Mouse (Mus musculus) heart, postnatal 36 days (tissue): ENCODE results near the gene Myo5a. TPM values are rescaled to one million over a fixed set of nuclear protein-coding genes. Genes with fewer than 3 reads are reported as not detected.

ENCODE experiments used
- DNase-seq, 2 experiments: peaks; one replicate each; pipeline ENCODE4 v3.0.0; 2021 to 2022
- intact Hi-C: fragments of 180-260 bp; cut with DNase I; formaldehyde crosslinking; loops from one replicate; pipeline ENCODE4 v1.15.1; 2025
- total RNA-seq, 2 experiments: library from RNA; stranded (reverse); gene quantifications; 2 replicates each; pipeline ENCODE4 v1.2.3; 2021

Myo5a gene
- total RNA-seq, 2 experiments from 2014 or later = 10.7 to 12.2 TPM

DNA sequence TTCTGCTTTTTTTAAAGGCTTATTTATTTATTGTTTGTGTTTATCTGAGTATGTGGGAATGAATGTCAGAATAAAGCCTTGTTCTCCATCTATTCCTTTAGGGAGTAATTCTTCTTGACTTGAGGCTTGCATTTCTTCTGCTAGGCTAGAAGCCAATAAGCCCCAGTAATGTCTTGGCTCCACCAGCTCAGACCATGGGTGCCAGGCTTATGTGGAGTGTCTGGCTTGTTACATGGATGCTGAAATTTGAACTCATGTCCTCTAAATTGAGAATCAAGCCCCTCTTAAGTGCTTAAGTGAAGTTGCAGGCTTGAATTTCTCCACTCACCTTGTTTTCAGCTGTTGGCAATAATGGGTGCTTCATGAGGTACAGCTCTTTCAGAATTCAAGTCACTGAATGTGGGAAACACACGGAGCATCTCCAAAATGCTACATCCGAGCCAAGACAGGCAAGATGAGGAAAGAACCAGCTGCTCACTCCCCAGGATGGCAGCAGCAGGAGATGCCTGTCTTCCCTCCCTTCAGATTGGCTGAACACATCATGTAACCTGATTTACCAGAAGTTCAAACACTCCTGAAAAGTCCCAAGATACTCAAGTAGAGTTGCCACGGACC, 116.9 kb downstream of the Myo5a start:
- intact Hi-C loops = no loop called here
- no peak for DNase-seq

DNA sequence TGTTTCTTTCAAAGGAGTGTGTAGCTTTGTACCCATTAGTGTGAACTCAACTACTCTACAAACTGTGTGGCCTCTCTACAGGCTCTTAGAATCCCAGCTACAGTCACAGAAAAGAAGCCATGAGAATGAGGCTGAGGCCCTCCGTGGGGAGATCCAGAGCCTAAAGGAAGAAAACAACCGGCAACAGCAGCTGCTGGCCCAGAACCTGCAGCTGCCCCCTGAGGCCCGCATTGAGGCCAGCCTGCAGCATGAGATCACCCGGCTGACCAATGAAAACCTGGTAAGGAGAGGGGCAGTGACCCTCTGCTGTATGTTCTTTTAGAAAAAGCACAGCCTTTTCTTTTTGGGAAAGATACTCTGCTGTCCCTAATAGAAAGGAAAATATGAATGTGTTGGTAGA, 123.0 kb downstream of the Myo5a start:
- intact Hi-C loops = no loop called here
- peak in 1 of 2 experiments; percentile 2 for DNase-seq

DNA sequence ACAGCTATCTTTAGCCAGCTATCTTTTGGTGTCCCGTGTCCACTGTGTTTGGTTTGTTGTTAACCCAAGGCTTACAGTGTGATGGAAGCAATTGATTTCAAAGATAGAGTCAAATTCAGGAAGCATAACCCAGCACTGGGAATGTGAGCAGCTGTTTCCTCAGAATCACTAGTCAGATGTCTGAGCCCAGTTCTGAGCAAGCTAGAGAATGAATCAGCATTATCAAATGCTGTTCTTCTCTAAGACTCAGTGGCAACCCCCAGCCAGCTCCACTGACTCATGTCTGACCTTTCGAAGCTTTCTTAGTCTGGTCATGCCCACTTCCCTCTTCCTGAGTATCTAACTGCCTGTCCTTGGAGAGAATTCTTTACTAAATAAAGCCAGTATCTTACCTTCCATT, 125.5 kb downstream of the Myo5a start:
- DNase-seq = peak in 1 of 2 experiments; percentile 7
- intact Hi-C loops = loop anchor here (5.0 kb wide), 1 partner anchor 144 kb away; no protein-coding TSS in a partner anchor

DNA sequence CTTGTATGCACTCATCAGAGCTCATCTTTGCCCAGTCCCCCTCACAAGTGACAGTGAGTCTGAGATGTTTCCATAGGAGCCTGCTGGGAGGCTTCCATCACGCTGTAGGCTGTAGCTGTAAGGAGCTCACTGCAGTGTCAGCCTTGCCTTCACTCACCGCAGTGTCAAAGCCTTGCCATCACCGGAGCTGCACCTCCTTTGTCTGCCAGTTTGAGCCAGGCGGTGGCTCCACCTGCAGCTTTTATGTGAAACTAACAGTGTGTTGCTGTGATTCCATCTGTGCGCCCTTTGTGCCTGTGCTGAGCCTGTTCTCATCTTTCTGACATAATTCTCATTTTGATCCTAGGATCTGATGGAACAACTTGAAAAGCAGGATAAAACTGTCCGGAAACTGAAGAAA, 126.5 kb downstream of the Myo5a start:
- no peak for DNase-seq
- intact Hi-C loops = loop anchor here (5.0 kb wide), 1 partner anchor 145 kb away; no protein-coding TSS in a partner anchor

DNA sequence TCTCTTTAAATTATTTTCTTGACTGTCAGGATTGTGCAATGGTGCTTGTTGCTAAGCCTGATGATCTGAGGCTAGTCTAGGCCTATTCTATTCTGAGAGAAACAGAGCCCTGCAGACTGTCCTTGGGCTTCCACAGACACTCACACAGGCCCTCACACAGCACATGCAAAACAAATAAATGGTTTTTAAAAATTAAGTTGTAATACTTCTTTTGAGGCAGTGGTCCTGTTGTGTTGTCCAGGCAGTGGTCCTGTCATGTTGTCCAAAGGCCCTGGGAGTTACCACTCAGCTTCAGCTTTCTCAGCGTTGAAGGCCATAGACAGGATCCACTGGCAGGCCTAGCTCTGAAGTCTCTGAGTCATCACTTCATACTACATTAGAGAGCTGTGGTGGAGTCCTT, 130.7 kb downstream of the Myo5a start:
- no peak for DNase-seq
- intact Hi-C loops = no loop called here

DNA sequence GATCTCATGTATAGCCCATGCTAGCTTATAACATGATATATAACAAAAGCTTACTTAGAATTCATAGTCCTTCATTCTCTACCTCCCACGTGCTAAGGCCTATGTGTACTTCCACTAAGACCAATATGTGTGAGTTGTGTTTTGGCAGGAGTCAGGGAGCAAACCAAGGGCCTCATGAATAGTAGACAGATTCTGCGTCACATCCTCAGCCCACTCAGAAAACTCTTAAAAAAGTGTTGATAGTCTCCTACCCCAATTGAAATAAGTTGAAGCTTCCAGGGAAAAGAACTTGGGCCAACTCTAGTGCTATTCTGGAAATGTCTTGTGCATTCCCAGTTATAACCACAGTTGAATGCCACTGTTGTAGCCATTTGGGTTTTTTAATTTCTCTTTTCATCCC, 131.2 kb downstream of the Myo5a start:
- DNase-seq = no peak
- intact Hi-C loops = no loop called here

DNA sequence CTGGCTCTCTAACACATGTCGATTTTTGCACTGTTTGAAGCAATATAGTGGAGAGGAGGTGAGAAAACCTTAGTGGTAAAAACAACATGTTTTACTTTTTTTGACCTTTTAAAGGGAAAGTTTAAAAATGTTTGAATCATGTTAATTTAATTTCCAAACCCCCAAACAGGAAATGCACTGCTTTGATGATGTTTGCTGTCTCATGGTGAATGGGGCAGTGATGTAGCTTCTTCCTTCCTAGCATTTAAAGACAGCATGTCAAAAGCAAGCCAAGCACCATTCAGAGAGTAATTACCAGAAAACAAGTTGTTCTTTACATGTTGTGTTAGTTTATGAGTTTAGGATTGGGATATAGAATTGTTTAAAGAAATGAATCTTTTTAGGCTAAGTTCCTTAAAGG, 138.4 kb downstream of the Myo5a start:
- DNase-seq = no peak
- intact Hi-C loops = no loop called here

DNA sequence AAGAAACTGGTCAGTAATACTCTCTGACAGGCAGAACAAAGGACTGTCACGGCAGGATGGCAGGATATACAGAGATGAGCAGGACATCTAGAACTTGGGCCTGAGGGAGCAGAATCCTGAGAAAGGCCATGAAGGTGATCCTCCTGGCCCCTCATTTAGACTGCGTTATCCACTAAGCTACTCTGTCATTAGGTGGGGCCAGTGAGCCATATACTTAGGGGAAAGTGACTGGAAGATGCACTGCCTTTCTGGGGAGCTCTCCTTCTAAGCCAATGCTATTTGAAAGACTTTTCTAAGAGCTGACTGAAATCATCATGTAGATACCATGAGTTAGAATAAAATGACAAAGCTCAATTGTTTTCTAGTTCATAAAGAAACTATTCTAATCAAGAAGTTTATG, 139.5 kb downstream of the Myo5a start:
- intact Hi-C loops = no loop called here
- DNase-seq = no peak

DNA sequence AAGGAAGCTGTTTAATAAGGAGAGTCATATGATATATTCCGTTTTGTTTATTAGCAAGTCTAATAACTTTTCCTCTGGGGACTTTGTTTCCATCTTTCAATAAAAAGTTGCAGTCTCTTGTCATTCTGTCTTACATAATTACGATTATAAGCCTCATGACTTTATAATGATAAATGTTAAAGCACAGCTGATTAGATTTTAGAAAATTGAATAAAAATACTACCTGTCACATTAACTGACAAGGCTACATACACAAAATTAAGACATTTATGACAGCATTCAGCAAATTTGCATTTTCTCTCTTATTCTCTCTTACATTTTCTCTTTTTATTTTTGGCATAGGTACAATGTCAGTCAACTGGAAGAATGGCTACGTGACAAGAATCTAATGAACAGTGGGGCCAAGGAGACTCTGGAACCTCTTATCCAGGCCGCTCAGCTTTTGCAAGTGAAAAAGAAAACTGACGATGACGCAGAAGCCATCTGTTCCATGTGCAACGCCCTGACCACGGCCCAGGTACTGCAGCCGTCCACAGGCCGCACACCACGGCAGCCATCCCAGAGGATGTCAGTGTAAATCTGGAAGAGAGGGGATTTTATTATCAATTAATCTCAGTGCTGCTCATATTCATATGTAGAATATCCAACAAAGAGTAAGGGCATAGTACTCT, 144.1 kb downstream of the Myo5a start:
- intact Hi-C loops = no loop called here
- DNase-seq = no peak

DNA sequence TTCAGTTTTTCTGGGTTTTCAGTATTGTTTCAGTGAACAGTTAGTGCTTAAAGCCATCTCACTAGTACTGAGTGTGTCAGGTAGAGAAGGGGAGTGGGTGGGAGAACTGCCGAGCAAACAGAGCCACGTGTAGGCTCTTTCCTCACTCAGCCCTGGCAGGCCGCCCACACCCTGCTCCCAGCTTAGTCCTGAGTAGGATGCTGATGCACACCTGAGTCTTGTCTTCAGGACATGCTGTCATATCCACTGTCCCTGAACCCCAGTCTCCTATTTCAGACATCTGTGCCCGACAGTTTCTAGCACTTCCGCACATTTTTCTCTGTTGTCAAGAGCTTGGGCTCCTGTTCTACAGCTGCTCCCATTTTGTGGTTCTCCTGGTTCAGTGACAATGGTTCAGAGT, 149.1 kb downstream of the Myo5a start:
- intact Hi-C loops = no loop called here
- no peak for DNase-seq

DNA sequence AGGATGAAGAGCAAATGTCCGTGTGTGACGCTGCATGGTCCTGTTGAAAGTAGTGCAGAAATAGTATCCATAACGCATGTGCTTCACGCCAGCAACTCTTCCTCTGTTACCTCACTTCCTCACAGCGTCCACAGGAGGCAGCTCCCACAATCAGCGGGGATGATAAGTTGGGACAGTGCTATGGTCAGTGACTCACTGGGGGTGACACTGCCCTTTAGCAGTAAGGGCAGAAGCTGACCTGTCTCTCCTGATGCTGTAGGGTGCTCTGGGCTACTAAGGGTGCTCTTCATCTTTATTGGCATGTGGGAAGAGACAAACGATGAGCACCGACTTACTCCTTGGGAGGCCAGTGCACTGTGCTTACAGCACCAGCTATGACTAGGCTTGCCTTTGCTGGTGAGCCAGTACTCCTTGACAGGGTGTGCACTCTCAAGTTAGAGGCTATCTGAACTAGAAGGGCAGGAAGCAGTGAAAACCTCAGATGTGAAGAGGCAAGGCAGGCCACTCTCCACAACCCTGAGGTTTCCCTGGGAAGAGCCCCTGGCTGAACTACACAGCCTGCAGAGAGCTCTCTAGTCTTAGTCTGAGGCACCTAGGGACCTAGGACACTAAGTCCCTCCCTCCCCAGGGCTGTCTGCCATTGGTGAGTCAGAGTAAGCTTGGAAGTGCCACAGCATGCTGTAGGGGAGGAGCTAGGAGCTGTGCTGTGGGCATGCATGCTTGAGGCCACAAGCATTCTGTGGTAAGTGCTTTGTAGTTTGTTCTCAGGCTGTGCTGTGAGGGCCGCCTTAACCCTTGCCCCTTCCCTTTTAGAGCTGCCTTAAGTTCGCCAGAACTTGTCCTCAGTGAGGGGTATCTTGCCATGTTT, 150.8 kb downstream of the Myo5a start:
- DNase-seq = no peak
- intact Hi-C loops = no loop called here

DNA sequence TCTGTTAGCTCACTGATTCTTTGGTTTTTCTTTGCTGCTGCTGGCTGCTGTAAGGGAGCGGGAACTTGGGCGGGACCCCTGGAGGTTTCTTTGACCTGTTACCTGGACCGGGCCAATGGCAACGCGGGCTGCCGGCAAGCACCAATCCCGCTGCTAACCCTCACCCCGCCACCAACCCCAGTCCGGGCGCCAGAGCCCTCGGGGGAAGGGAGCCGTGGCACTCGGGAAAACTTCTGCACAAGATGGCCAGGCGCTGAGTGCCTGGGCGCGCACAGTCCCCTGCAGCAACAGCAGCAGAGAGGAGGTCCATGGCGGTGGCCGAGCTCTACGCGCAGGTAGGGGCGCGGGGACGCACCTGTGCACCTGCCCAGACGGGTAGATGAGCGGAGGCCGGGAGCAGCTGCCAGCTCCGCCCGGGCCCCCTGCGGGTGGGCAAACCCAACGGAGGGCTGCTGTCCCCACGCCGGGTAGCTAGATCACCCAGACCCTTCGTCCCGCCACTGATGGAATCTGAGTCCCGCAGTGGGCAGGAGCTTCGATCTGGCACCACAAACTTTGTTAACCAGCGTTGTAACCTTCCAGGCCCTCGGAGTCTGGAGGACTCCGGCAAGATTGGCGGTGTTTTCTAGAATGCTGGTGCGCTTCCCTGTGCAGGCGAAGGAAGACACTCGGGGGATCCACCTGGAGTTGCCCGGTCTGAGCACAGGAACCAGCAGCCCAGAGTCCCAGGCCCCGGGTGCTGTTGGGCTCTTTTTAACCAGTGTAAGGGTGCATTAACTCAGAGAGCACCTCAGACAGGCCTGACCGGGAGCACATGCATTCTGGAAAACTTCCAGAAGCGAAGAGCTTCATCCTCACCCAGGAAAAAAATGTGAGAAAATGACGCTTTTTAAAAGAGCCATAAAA, 161.3 kb downstream of the Myo5a start, which contains the start of gene Myo5c:
Myo5c (plus strand) TSS at position 180 of the 906 bp plus-strand sequence.
- peak; percentile 18 to 57 for DNase-seq

DNA sequence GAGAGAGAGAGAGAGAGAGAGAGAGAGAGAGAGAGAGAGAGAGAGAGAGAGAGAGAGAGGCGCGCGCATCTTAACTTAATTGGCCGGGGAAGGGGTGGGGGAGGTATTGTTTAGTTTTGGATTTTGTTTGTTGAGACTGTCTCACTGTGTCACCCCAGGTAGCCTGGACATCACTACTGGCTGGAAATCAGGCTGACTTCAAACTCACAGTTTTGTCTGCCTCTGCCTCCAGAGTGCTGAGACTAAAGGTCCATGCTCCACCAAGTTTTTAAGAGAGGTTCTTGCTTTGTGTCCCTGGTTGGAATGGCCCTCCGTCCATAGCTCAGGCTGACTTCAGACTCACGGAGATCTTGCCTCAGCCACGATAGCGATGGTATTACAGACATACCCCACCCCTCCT, 162.0 kb downstream of the Myo5a start:
- intact Hi-C loops = no loop called here
- no peak for DNase-seq

More for the DNA sequence above, 161.3 kb downstream of the Myo5a start, which contains the start of gene Myo5c:
- intact Hi-C loops = no loop called here

DNA sequence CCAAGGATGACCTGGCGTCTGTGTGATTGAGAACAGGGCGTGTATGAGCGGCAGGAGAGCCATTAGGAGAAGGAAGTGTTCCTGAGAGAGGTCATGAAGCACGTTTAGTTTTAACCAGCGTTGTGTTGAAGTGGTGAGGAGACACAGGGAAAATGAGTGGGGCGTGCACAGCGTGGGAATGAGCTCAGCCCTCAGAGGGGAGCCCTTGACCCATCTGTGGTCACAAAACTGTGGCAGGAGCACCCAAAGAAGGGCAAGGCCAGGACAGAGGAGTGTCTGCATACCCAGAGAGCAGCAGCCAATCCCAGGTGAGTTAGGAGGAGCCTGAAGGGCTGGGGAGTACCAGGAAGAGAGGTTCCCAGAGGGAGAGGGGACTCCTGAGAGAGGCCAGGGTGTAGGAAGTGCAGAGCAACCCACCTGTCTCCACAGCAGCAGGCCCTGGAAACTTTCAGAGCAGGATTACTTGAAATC, 163.5 kb downstream of the Myo5a start:
- intact Hi-C loops = no loop called here
- DNase-seq = no peak

DNA sequence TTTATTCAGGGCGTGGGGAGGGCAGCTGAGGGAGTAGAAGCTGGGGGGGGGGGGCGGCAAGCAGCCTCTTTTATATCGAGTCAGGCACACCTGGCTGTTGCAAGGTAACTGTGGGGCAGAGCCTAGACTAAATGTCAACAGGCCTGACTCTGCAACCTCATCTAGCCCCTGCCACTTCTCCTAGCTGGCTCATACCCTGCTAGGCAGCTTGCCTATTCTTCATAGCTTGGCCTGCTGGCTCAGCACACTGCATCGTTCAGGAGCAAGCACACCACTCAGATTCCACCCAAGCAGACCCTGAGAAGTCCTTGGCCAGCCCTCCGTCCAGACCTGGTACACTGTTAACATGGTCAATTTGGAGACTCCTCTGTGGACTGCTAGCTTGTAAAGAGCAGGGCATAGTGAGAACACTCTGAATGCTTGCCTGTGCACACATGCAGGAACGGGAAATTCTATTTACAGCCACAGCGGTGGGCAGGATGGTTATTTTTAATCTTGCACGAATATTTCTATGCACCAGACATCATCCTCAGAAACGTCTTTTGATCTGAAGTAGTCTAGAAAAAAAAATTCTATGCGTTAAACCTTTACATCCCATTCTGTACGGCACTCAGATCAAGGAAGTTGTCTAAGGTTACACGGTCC, 164.3 kb downstream of the Myo5a start:
- intact Hi-C loops = no loop called here
- no peak for DNase-seq

DNA sequence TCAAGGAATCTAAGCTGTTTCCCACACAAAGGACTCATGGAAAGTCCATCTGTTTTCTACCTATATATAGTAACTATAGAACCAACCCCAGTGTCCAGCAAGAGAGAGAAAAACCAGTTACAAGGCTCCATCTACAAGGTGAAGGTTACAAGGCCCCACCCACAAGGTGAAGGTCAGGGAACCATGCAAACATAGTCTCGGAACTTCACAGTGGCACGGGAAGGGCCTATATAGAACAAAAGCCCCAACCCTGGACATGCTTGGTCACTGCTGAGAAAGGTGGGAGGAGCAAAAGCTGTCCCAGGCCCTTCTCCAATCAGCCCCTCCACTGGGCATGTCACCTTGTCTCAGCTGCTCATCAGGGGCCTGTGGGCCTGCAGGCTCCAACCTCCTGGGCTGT, 164.9 kb downstream of the Myo5a start:
- intact Hi-C loops = no loop called here
- DNase-seq = no peak

DNA sequence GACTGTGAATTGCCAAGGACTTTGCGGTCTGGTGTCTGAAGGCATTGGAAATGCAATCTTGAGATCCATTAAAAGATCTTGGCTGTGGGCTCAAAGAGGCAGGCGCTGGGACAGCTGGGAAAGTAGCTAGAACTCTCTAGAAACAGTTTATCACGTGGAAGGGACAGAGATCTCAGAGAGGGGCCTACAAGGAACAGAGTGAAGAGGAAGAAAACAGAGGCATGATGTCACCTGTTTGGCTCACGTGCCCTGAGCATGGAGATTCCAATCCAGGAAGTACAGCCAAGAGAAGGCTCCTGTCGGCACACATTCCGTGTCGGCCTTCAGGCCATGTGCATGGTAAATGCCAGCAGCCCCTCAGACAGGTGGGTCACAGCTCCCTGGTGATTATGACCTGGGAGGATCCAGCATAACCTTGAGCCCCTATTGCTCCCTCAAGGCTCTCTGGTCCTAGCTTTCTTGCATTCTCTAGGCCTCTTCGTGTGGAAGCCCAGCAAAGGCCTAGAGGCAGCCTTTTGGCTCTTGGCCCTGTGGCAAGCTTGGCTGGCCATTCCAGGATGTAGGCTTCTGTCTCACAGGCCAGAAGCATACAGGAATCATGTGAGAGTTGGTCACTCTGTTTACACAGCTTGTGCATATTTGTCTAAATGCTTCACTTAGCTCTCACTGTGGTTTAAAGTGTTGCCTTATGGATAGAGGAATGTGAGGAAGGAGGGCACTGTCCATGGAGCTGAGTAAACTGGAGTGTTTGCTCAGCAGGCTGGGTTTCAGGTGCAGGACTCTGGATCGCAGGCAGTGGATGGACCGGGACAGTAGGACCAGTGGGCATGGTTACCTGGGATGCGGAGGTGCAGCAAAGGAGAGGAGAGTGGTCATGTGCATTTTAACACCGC, 165.8 kb downstream of the Myo5a start:
- intact Hi-C loops = no loop called here
- DNase-seq = no peak

DNA sequence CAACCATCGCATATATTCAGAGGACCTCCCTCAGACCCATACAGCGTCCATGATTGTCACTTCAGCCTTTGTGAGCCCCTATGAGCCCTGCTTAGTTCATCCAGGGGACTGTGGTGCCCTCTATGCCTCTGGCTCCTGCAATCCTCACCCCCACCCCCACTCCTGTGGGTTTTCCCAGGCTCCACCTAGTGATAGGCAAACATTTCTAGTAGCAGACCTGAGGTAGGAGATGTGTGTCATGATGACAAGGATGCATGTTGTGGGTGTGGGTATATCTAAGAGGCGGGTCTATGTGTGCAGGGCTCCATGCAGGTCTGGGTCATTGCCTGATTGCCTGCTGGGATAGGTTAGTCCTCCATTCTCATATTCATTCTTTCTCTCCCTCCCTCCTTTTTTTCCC, 167.4 kb downstream of the Myo5a start:
- intact Hi-C loops = no loop called here
- DNase-seq = no peak

DNA sequence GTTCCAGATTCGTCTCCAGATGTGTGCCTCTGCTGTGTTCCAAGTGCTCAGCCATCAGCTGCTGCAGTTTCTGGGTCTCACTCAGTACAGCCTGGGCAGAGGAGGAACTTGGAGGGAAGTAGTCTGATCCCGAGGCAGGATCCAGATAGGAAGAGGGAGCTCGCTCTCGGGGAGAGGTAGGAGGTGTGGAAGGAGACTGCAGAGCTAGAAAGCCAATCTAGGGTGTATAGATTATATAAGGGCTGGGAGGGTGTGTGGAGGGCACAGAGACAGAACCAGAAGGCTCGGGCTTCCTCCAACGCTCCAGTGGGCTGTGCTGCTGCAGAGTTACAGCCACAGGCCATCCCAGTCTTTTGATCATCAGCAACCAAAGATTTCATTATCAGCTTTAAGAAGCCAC, 172.2 kb downstream of the Myo5a start:
- DNase-seq = no peak
- intact Hi-C loops = no loop called here
